Mouse (Mus musculus) MEL (cell line): ENCODE measurements around the gene Numbl.

Experiments
- CTCF ChIP-seq, 3 experiments: IDR thresholded peaks in 2 of 3; conservative IDR thresholded peaks in 1 of 3; 2 replicates each; pipeline ENCODE4 v1.5.1; 2011 to 2012; ENCODE audit warnings: low read length in 3 of 3, low read depth in 2 of 3, mild to moderate bottlenecking in 2 of 3, improper control_type of control experiment in 1 of 3, inconsistent platforms in 1 of 3, mixed read lengths in 1 of 3, moderate library complexity in 1 of 3; ENCODE audit not compliant: control insufficient read depth in 1 of 3, insufficient read depth in 1 of 3, poor library complexity in 1 of 3, severe bottlenecking in 1 of 3
- ETS1 ChIP-seq: IDR thresholded peaks from 2 replicates; pipeline ENCODE4 v1.6.1; 2012; ENCODE audit warnings: low read depth, mild to moderate bottlenecking, inconsistent platforms, low read length, improper control_type of control experiment, moderate library complexity
- GATA1 ChIP-seq: IDR thresholded peaks from 2 replicates; pipeline ENCODE4 v1.6.1; 2011; ENCODE audit warnings: low read depth, low read length, improper control_type of control experiment
- HCFC1 ChIP-seq: IDR thresholded peaks from 2 replicates; pipeline ENCODE4 v1.6.1; 2012; ENCODE audit warnings: low read depth, mild to moderate bottlenecking, inconsistent platforms, low read length, improper control_type of control experiment, moderate library complexity
- MAX ChIP-seq: IDR thresholded peaks from 2 replicates; pipeline ENCODE4 v1.6.1; 2011; ENCODE audit warnings: low read length, improper control_type of control experiment
- NRF1 ChIP-seq: IDR thresholded peaks from 2 replicates; pipeline ENCODE4 v1.6.1; 2014; ENCODE audit warnings: low read depth, mild to moderate bottlenecking, inconsistent platforms, low read length, improper control_type of control experiment, moderate library complexity; ENCODE audit not compliant: poor library complexity, insufficient read depth, severe bottlenecking
- POLR2A ChIP-seq, 2 experiments: IDR thresholded peaks; 2 replicates each; pipeline ENCODE4 v1.6.1; 2011 to 2012; ENCODE audit warnings: low read length in 2 of 2, mild to moderate bottlenecking in 2 of 2, control low read depth in 1 of 2, improper control_type of control experiment in 1 of 2, low read depth in 1 of 2, moderate library complexity in 1 of 2; ENCODE audit not compliant: control insufficient read depth in 1 of 2, insufficient read depth in 1 of 2, poor library complexity in 1 of 2
- POLR2AphosphoS2 ChIP-seq: IDR thresholded peaks from 2 replicates; pipeline ENCODE4 v1.6.1; 2011; ENCODE audit warnings: low read length, improper control_type of control experiment
- USF1 ChIP-seq: IDR thresholded peaks from 2 replicates; pipeline ENCODE4 v1.6.1; 2014; ENCODE audit warnings: low read depth, mild to moderate bottlenecking, inconsistent platforms, low read length, improper control_type of control experiment, moderate library complexity

- TF ChIP-seq HCFC1 = no peak
- TF ChIP-seq GATA1 = no peak
- TF ChIP-seq POLR2A (IDR thresholded peaks at IDR 0.05; ENCODE audit: control insufficient read depth in 1 of 2, insufficient read depth in 1 of 2, low read depth in 1 of 2, low read length in 2 of 2, poor library complexity in 1 of 2) = no peak
- no peak for TF ChIP-seq ETS1
- no peak for TF ChIP-seq CTCF (IDR thresholded peaks at IDR 0.05 in 2 of 3, conservative IDR thresholded peaks at IDR 0.05 in 1 of 3; ENCODE audit: control insufficient read depth in 1 of 3, insufficient read depth in 1 of 3, low read depth in 2 of 3, low read length in 3 of 3, poor library complexity in 1 of 3, severe bottlenecking in 1 of 3)
- TF ChIP-seq MAX = no peak
- TF ChIP-seq USF1 = no peak
- TF ChIP-seq NRF1 = no peak
- no peak for TF ChIP-seq POLR2AphosphoS2
Measured at GRCm38 (mm10) chr7:27300351-27300750, 42.1 kb downstream of the Numbl start.
